Mouse (Mus musculus): Measurements from ENCODE around the gene Lancl1.

- TF ChIP-seq CTCF (IDR thresholded peaks at IDR 0.05; ENCODE audit: low read depth, low read length), result no peak
- TF ChIP-seq GATA1 (IDR thresholded peaks at IDR 0.05; ENCODE audit: borderline replicate concordance, low read length), result no peak
These were observed 52.8 kb downstream of the Lancl1 start for GRCm38 (mm10) chr1:66985906-66986305.

Data from G1E (cell line).